Mouse (Mus musculus) limb, embryonic 11.5 days (tissue): ENCODE data around the gene Padi3. TPM values are rescaled to one million over a fixed set of nuclear protein-coding genes. Genes with fewer than 3 reads are reported as not detected.

Experiments used
- ATAC-seq: fragments of 200-750 bp; cut with Nextera tagmentation; 2 replicates; pipeline ENCODE4 v1.8.0; 2017; ENCODE audit warnings: low read depth; ENCODE audit not compliant: insufficient number of reproducible peaks, low FRiP score, low TSS enrichment
- DNase-seq: peaks from one replicate; pipeline ENCODE4 v3.0.0-alpha.2; 2015; ENCODE audit warnings: low spot score
- H3K27ac ChIP-seq: fragments of 300-500 bp; sonication (generic); replicated peaks from 2 replicates; pipeline ENCODE4 v1.5.1; 2014; ENCODE audit warnings: low read depth, mild to moderate bottlenecking, low read length
- H3K27me3 ChIP-seq: fragments of 300-500 bp; sonication (generic); 2 replicates; pipeline ENCODE4 v1.6.1; 2014; ENCODE audit warnings: mild to moderate bottlenecking, low read length, mixed read lengths; ENCODE audit not compliant: control insufficient read depth, insufficient read depth
- H3K36me3 ChIP-seq: fragments of 300-500 bp; sonication (generic); 2 replicates; pipeline ENCODE4 v1.6.1; 2014; ENCODE audit warnings: mild to moderate bottlenecking, low read length, moderate library complexity, mixed read lengths; ENCODE audit not compliant: control insufficient read depth, insufficient read depth
- H3K4me1 ChIP-seq: fragments of 300-500 bp; sonication (generic); 2 replicates; pipeline ENCODE4 v1.6.1; 2014; ENCODE audit warnings: low read length, mixed read lengths; ENCODE audit not compliant: control insufficient read depth, insufficient read depth
- H3K4me2 ChIP-seq: fragments of 300-500 bp; sonication (generic); 2 replicates; pipeline ENCODE4 v1.6.1; 2014; ENCODE audit warnings: low read depth, mild to moderate bottlenecking, moderate library complexity; ENCODE audit not compliant: severe bottlenecking
- H3K4me3 ChIP-seq: fragments of 300-500 bp; sonication (generic); 2 replicates; pipeline ENCODE4 v1.5.1; 2014; ENCODE audit warnings: low read depth, low read length
- H3K9ac ChIP-seq: fragments of 300-500 bp; sonication (generic); 2 replicates; pipeline ENCODE4 v1.6.1; 2014; ENCODE audit warnings: mild to moderate bottlenecking, low read length
- H3K9me3 ChIP-seq: fragments of 300-500 bp; sonication (generic); 2 replicates; pipeline ENCODE4 v1.6.1; 2016; ENCODE audit warnings: low read length; ENCODE audit not compliant: control insufficient read depth
- WGBS: fragments of 180-500 bp; shearing (Covaris S2); extraction: QIAGEN DNeasy Blood & Tissue Kit; methylation state at CpG from one replicate; pipeline ENCODE4 v1.1.7; 2014; 5-methylcytosine and 5-hydroxymethylcytosine counted together
- polyA plus RNA-seq: library from polyadenylated mRNA; unstranded; fragments of >200 nt; fragmentation: Nextera tagmentation; extraction: Ambion mirVana; gene quantifications from 2 replicates; pipeline ENCODE4 v1.2.1, GENCODE M21; 2014

The Padi3 gene
- 0.54 and 0.61 TPM in 2 replicates for polyA plus RNA-seq

GRCm38 (mm10) chr4:140810458-140811260 is at the start of gene Padi3:
TSS of gene Padi3 (minus strand) at chr4:140810648.
- H3K4me1 ChIP-seq = peaks cover 23% of the 10 kb centered on the region

GRCm38 (mm10) chr4:140859291-140859690 is 48.8 kb upstream of the Padi3 start:
- H3K4me3 ChIP-seq = no peak overlapping the region
- 81% methylated on average over 11 of the region's 11 CpGs for WGBS
- no peak overlapping the region for H3K4me2 ChIP-seq
- ATAC-seq = no peak
- no peaks in the 10 kb centered on the region for H3K4me1 ChIP-seq
- H3K9ac ChIP-seq = no peak overlapping the region
- no peak for DNase-seq
- H3K27me3 ChIP-seq = no peaks in the 10 kb centered on the region
- H3K9me3 ChIP-seq = no peaks in the 10 kb centered on the region
- H3K36me3 ChIP-seq = no peaks in the 10 kb centered on the region
- H3K27ac ChIP-seq = no peak overlapping the region

More at GRCm38 (mm10) chr4:140810458-140811260, at the start of gene Padi3:
- DNase-seq (peak; percentile 27), ATAC-seq (no peak)
- Histone ChIP-seq H3K36me3 (no peaks in the 10 kb centered on the region), H3K4me2 (no peak within 1 kb of the TSS), H3K27ac (no peak within 1 kb of the TSS), H3K9ac (no peak within 1 kb of the TSS), H3K27me3 (no peaks in the 10 kb centered on the region), H3K4me3 (no peak within 1 kb of the TSS), H3K9me3 (no peaks in the 10 kb centered on the region)
- WGBS = 76% methylated on average over 14 of the region's 16 CpGs

DNA sequence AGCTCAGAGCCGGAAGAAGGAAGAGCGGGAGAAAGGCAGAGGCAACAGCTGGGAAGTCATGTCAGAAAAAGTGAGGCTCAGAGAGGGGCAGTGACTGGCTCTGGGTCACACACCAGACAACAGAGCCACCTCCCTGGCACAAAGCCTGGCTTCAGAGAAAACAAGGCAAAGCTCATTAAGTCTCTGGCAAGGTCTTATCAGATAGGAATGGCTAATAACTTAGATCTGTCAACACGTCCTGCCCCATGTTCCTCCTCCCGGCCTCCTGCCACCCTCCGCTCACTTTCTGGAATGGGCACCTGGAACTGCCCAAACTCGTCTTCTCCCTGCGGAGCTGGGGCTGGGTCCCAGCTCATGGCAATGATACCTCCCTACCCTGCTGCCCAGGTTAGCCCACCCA is 47.4 kb upstream of the Padi3 start:
- H3K27ac ChIP-seq = no peak overlapping the region
- H3K27me3 ChIP-seq = no peaks in the 10 kb centered on the region
- H3K36me3 ChIP-seq = no peaks in the 10 kb centered on the region
- no peak overlapping the region for H3K4me2 ChIP-seq
- H3K9me3 ChIP-seq = no peaks in the 10 kb centered on the region
- 69% methylated on average over 7 of the region's 7 CpGs for WGBS
- no peak for DNase-seq
- H3K4me1 ChIP-seq = no peaks in the 10 kb centered on the region
- H3K9ac ChIP-seq = no peak overlapping the region
- H3K4me3 ChIP-seq = no peak overlapping the region
- ATAC-seq = no peak

DNA sequence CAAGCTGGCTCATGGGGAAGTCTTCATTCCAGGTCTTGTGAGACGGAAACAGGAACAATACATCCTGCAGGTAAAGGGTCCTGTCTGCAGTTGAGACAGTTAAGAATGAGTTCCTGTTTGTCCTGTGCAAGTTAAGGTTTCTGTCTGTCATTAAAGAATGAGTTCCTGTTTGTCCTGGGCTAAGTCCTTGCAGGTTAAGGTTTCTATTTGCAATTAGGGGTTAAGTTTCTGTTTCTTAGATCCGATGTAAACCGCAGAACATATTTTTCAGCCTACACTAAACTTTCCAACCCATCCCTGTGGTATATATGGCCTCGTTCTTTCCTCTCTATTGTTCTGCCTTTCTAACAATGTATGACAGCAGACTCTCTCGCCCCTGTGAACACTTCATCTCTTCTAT is 46.6 kb upstream of the Padi3 start:
- ATAC-seq (no peak), DNase-seq (no peak)
- Histone ChIP-seq H3K36me3 (no peaks in the 10 kb centered on the region), H3K27ac (no peak overlapping the region), H3K9me3 (no peaks in the 10 kb centered on the region), H3K4me3 (no peak overlapping the region), H3K4me2 (no peak overlapping the region), H3K4me1 (no peaks in the 10 kb centered on the region), H3K27me3 (no peaks in the 10 kb centered on the region), H3K9ac (no peak overlapping the region)
- WGBS = 83% methylated on average over 5 of the region's 5 CpGs

DNA sequence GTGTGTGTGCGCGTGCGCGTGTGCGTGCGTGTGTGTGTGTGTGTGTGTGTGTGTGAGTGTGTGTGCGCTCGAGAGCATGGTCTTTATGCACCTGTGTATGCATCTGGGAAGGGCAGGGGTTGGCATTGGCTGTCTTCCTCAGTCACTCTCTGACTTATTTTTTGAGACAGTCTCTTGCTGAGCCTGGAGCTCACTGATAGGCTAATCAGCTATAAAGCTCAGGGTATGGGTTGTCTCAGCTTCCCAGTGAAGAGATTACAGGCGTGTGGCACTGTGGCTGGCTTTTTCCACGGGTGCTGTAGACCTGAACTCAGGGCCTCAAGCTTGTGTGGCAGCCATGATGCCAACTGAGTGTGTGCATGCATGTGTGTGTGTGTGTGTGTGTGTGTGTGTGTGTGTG is 44.7 kb upstream of the Padi3 start:
- no peaks in the 10 kb centered on the region for H3K36me3 ChIP-seq
- H3K4me2 ChIP-seq = no peak overlapping the region
- no peaks in the 10 kb centered on the region for H3K9me3 ChIP-seq
- WGBS = 83% methylated on average over 10 of the region's 10 CpGs
- no peaks in the 10 kb centered on the region for H3K27me3 ChIP-seq
- DNase-seq (no peak), ATAC-seq (no peak)
- H3K27ac ChIP-seq = no peak overlapping the region
- no peaks in the 10 kb centered on the region for H3K4me1 ChIP-seq
- H3K9ac ChIP-seq = no peak overlapping the region
- no peak overlapping the region for H3K4me3 ChIP-seq

DNA sequence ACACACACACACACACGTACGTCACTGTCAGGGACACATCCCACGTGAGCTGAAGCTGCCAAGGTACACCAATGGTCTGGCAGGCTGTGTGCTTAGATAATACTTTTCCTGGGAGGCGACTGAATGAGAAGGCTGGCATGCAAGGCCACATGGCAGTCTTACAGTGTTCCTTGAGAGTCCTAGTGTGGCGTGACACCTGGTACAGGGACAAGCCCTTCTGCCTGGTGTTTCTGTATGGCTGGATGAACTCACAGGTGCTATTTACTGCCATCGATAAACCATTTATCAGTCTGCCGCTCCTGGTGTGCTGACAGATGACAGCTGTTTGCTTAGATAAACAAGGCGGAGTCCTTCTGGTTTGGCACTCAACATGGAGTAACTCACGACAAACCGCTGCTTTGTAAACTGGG is 44.0 kb upstream of the Padi3 start:
- no peak overlapping the region for H3K27ac ChIP-seq
- no peaks in the 10 kb centered on the region for H3K27me3 ChIP-seq
- ATAC-seq (no peak), DNase-seq (no peak)
- H3K9me3 ChIP-seq = no peaks in the 10 kb centered on the region
- 70% methylated on average over 10 of the region's 10 CpGs for WGBS
- no peak overlapping the region for H3K4me2 ChIP-seq
- no peaks in the 10 kb centered on the region for H3K4me1 ChIP-seq
- no peaks in the 10 kb centered on the region for H3K36me3 ChIP-seq
- H3K9ac ChIP-seq = no peak overlapping the region
- H3K4me3 ChIP-seq = no peak overlapping the region

- Histone ChIP-seq H3K27me3 (no peaks in the 10 kb centered on the region), H3K27ac (no peak overlapping the region), H3K4me3 (no peak overlapping the region), H3K4me2 (no peak overlapping the region), H3K9me3 (no peaks in the 10 kb centered on the region), H3K4me1 (no peaks in the 10 kb centered on the region), H3K36me3 (no peaks in the 10 kb centered on the region), H3K9ac (no peak overlapping the region)
- WGBS = 57% methylated on average over 8 of the region's 8 CpGs
- ATAC-seq = no peak
- no peak for DNase-seq
Observed at GRCm38 (mm10) chr4:140853626-140854025, 43.2 kb upstream of the Padi3 start.

DNA sequence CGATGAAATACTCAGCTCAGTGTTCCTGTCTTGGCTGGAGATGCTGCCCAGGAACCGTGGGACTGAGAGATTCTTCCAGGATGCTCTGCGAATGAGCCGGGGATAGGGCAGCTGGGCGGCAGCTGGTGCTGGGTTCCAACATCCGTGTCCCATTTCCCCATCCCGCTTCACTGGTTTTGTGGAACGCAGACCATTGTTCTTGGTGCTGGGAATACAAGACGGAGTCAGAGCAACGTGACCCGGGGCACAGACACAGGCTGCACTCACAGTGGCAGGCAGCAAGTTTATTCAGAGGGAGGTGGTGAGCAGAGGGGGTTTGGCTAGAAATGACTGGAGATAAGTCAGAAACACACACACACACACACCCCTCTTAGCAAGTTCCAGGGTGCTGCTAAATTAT is 38.9 kb upstream of the Padi3 start:
- WGBS = 88% methylated on average over 11 of the region's 11 CpGs
- H3K4me3 ChIP-seq = no peak overlapping the region
- H3K9ac ChIP-seq = no peak overlapping the region
- H3K9me3 ChIP-seq = no peaks in the 10 kb centered on the region
- no peak overlapping the region for H3K4me2 ChIP-seq
- ATAC-seq (no peak), DNase-seq (no peak)
- no peaks in the 10 kb centered on the region for H3K27me3 ChIP-seq
- H3K4me1 ChIP-seq = no peaks in the 10 kb centered on the region
- no peaks in the 10 kb centered on the region for H3K36me3 ChIP-seq
- H3K27ac ChIP-seq = no peak overlapping the region

- Histone ChIP-seq H3K9ac (no peak within 1 kb of the TSS), H3K4me2 (no peak within 1 kb of the TSS), H3K27ac (no peak within 1 kb of the TSS), H3K36me3 (no peaks in the 10 kb centered on the region), H3K4me1 (0 out of 2 replicates have a peak, but pooled peaks cover 2% of the 10 kb centered on the region), H3K27me3 (no peaks in the 10 kb centered on the region), H3K9me3 (no peaks in the 10 kb centered on the region), H3K4me3 (no peak within 1 kb of the TSS)
- DNase-seq (no peak), ATAC-seq (no peak)
- WGBS = 88% methylated on average over 6 of the region's 6 CpGs
Observed at GRCm38 (mm10) chr4:140845666-140846065, 35.2 kb upstream of the Padi3 start, which contains the start of gene Padi1. TSS of gene Padi1 (minus strand) at chr4:140845778.
